Mouse (Mus musculus): ENCODE measurements around the gene Acacb.

Acacb gene

DNA sequence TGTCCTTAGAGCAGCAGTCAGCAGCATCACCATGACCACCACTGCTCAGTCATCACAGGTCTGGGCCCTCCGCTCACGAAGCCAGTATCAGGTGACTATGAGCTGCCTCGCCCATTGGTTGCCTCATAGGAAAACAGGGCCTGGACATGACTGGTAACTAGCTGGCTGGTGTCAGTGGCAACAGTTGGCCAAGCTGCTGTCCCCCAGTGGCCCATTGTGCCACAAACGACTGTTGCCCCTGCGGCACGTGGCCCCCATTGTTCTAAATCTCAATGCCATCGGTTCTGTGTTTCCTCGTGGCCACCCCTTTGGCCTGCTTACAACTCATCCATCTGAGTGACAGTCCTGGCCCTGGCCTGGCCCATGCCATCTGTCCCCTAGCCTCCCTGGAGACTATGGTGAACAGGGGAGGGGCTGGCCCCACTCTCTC lies 117.7 kb downstream of the Acacb start:
- no peak for TF ChIP-seq GATA4 (IDR thresholded peaks at IDR 0.05; ENCODE audit: insufficient replicate concordance, low read length)

DNA sequence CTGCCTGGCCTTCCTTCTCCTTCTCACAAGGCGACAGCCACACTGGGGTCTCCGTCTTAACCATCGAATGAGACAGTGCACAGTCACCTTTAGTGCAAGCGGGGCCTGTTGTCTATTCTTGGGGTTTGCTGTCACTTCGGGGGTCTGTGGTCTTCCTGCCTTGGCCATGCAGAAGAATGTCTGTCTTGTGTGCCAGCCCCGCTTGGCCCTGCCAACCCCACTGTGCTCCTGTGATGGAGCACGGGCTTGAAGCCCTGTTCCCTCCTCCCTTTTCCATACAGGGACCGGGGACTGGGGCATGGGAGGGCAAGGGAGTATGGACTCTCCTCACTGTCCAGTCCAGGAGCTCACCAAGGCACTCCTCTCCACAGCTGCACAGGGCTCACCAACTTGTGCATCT lies 118.5 kb downstream of the Acacb start:
- TF ChIP-seq GATA4 (IDR thresholded peaks at IDR 0.05; ENCODE audit: insufficient replicate concordance, low read length), result no peak

DNA sequence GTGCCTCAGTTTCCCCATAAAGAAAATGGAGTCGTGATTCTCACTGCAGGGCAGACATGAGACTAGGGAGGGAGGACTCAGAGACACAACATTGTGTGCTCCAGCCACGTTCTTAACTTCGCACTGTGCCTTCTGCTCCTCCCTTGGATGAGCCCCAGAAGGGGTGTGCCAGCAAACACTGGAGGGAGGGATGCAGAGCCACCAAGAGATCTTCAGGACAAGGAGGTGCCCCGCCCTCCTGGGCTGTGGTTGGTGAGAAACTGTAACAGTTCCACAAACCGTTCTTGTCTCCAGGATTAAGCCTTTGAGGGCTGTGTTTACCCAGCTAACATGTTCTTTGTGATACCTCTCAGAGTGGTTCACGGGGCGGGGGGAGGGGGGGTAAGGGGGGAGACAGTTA lies 122.3 kb downstream of the Acacb start:
- TF ChIP-seq GATA4 (IDR thresholded peaks at IDR 0.05; ENCODE audit: insufficient replicate concordance, low read length), result no peak

DNA sequence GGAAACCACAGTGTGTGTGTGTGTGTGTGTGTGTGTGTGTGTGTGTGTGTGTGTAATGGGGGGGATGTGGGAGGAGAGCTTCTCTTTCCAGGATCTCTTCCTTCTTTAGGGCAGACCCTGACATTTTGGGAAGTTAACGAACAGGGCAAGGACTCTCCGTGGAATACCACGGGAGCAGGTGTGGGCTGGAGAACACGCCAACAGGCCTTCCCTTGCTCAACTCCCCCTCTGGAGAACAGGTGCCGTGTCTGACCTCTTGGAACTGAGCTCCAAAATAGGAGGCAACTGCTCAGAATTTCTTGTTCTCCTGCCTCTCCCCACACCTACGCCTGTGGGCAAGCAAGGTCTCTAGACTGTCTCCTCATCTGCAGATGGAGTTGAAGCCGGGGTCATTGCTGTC lies 123.2 kb downstream of the Acacb start:
- TF ChIP-seq GATA4 (IDR thresholded peaks at IDR 0.05; ENCODE audit: insufficient replicate concordance, low read length), result no peak

DNA sequence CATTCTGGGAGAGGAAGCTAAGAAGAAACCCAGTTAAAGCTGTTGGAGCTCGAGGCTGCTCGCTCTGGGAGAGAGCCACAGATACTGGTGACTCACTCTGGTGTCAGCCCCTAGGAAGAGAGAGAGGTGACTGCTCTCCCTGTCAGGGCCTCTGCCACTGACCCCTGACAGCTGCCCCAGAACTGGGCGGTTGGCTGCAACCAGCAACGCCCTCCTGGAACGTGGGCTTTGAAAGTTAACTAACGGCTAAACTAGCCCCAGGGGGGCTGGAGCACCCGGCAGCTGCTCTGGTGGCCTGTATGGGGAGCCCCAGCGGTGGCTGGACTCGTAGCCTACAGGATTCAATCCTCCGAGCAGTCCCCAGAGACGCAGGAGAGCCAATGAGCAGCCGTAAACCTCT lies 123.6 kb downstream of the Acacb start:
- TF ChIP-seq GATA4 (IDR thresholded peaks at IDR 0.05; ENCODE audit: insufficient replicate concordance, low read length), result no peak

DNA sequence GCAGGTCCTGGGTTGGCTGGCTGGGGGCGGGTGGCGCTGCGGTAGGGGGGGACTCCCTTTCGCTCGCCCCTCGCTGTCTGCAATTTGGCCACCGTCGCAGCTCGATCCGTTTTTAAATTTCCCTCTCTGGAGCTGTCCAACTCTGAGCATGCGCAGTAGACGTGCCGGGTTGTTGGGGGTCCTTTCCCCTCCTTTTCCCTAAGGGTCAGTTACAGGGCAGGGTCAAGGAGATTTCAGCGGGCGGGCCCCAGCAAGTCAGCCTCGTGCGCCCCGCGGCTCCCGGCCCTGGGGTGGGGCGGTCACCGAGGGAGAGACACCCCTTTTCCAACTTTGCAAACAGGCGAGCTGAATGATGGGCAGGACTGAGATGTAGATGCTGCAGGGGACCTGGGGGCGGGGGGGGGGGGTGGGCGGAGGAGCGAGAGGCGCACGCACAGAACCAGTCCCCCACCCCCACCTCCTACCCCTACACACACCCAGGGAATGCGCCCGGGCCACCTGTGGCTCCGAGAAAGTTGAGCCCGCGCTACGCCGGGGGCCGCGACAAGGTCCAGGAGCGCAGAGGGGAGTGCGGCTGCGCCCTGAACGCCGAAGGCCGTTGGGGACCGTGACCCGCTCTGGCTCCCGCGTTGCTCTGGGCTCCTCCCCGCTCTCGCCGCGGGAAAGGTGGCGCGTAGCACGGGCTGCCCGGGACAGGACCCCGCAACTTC lies 127.5 kb downstream of the Acacb start, which contains the start of gene Foxn4:
Gene Foxn4, minus strand, starts transcription at position 115 of the 710 bp plus-strand sequence.
- no peak for TF ChIP-seq GATA4 (IDR thresholded peaks at IDR 0.05; ENCODE audit: insufficient replicate concordance, low read length)

DNA sequence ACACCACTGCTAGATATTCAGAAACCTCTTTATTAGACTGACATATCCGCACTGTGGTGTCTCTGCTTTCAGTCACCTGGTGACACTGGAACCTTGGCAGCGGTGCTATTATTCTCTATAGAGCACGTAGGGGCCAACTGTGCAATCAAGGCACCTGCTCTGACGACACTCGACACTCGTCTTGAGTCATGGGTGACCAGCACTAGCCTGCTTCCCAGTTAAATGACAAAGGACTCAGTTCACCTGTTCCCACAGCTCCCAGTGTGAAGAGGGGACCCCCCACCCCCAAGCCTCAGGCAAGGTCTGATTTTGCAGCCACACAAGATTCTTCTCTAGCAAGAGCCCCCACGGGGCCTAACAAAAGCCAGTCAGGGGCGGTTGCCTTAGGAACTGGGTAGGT lies 129.0 kb downstream of the Acacb start:
- no peak for TF ChIP-seq GATA4 (IDR thresholded peaks at IDR 0.05; ENCODE audit: insufficient replicate concordance, low read length)

DNA sequence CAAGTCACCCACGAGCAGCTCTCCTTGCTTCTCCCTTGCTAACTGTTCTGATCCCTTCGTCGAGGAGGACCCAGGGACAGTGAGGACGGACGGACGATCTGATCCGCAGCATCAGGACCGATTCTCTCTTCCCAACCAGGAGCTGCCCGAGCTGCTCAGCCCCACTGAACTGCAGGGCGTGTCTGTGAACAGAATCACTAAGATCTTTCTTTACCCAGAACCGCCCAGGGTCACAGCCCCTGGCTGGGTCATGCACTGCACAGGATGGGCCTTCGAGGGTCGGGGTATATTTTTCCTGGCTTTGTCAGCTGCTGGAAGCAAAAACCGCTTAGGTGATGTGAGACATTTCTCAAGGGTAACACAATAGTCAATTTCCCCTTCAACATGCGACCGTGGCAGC lies 129.7 kb downstream of the Acacb start:
- no peak for TF ChIP-seq GATA4 (IDR thresholded peaks at IDR 0.05; ENCODE audit: insufficient replicate concordance, low read length)

DNA sequence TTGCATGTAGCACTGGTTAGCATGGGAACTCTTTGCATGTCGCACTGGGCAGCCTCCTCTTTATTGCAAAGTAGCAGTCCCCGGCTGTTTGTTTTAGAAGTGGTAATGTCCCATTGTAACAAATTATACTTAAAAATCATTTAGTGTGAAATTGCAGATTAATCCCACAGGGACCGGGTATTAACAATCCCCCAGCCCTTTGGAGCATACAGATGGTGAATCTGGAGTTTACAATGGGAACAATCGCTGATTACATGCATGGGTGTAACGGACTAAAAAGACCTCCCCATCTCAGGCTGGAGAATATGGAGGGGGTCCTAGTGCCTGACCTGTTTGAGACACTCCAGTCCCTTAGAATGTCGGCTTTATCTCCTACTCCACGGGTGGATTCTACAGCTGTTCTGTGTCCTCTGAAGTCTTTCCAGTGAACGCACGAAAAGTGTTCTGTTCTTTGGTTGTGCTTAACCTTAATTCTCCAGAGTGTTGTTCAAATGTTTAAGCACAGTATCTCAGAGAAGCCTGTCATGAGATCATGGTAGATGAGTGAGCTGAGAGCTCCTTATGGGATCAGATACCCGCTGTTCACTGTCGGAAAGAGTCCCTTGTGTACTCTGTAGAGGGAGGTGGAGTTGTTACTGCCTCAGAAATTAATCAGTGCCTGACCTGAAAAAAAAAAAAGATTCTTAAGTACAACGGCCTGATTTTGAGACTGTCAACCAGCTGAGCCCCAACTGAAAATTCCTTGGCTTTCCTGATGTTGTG lies 133.2 kb downstream of the Acacb start:
- TF ChIP-seq GATA4 (IDR thresholded peaks at IDR 0.05; ENCODE audit: insufficient replicate concordance, low read length), result no peak

DNA sequence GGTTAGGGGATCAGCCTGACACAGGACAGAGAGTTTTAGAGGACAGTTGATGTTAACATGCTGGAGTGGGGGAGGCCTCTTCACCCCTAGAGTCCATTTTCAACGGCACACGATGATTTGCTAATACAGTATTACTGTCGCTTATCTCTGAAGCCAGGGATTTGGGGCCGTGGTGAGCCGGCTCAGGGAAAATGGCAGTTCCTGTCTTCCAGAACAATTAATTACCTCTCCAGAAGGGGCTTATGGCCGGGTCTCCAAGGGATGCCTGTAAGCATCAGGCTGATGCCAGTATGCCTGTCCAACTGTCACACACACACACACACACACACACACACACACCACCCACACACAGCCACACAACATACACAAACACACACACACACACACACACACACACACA lies 136.0 kb downstream of the Acacb start:
- no peak for TF ChIP-seq GATA4 (IDR thresholded peaks at IDR 0.05; ENCODE audit: insufficient replicate concordance, low read length)

DNA sequence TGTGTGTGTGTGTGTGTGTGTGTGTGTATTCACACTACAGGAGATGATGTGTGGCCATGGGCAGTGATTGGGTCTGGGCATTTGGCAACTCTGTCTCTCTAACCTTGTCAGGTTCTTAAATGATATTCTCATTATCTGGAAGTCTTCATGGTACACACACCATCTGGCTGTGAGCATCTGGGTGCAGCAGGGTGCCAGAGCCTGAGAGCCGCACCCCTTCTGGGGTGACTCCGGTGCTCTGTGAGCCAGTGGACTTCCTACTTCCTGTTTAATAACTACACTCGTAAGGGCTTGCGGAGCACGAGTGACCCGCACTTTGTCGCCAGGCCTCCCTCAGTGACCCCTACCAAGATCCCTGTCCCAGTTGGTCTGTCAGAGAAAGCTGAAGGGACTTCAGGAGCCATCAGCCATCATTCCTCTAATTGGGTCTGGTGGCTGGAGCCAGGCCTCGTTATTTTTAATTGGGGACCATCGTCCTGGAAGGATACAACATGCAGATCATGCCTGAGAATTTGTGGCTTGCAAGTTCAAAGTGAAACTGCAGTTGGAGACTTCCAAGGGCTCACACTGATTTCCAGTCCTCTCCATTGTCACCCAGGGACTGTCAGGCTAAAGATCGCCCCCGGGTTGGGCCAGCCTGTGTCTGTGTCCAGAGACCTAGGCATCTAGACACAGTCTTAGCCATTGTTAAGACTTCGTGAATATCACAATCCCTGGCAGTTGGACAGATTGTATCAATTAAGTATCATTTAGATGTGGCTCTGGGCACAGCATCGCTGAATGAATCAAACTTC lies 138.5 kb downstream of the Acacb start:
- no peak for TF ChIP-seq GATA4 (IDR thresholded peaks at IDR 0.05; ENCODE audit: insufficient replicate concordance, low read length)

DNA sequence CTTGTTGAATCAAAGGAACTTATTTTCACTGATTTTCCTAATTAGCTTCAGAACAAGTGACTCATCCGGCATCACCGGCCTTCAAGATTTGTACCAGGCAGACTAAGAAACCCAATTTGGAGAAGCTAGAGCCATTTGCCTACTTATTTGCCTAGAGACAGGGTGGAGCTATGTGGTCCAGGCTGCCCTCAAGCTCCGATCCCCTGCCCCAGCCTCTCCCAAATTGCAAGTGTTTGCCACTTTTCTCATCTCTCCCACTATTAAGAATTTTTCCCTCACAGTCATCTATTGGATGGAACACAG lies 139.0 kb downstream of the Acacb start:
- TF ChIP-seq GATA4 (IDR thresholded peaks at IDR 0.05; ENCODE audit: insufficient replicate concordance, low read length), result no peak

DNA sequence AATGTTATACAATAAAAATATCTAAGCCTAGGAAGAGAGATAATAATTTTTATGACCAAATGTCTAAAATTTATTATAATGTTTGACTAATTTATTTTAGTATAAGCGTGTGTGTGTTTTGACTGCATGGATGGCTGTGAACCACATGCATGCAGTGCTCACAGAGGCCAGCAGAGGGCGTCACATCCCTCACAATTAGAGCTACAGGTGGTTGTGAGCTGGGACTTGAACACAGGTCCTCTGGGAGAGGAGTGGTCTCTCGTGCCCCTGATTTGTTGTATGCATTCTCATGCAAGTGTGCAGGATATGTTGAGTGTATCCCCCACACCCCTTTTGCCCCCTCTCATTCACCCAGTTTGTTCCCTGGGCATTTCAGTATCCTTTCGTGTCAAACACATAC lies 139.8 kb downstream of the Acacb start:
- TF ChIP-seq GATA4 (IDR thresholded peaks at IDR 0.05; ENCODE audit: insufficient replicate concordance, low read length), result no peak

DNA sequence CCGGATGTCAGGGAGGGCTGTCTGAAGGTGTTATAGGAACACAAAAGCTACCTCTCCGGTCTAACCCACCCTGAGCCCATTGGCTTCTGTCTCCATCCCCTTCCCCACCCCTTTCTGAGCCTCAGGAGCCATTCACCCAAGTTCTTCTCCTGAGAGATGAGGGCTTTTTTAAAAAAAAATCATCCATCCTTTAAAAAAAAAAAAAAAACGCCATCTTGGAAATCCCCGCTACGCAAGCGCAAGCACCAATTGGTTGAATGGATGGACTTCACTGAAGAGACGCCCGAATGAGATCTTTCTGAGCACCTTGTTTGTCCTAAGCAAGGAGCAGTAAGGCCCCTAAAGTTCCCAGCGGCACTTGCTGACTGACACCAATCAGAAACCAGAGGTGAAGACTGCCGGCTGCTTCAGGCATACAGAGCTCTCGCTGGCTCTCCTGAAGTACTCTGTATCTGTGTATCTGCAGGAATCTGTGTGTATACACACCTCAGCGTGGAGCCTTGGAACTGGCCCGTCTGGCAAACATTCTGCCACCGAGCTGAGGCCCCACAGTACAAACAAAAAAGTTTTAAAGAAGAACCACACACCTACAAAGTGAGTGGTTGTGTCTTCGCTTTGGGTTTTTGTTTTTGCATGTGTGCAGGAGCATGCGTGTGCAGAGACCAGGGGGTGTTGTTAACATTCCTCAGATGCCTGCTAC lies 140.7 kb downstream of the Acacb start:
- no peak for TF ChIP-seq GATA4 (IDR thresholded peaks at IDR 0.05; ENCODE audit: insufficient replicate concordance, low read length)

DNA sequence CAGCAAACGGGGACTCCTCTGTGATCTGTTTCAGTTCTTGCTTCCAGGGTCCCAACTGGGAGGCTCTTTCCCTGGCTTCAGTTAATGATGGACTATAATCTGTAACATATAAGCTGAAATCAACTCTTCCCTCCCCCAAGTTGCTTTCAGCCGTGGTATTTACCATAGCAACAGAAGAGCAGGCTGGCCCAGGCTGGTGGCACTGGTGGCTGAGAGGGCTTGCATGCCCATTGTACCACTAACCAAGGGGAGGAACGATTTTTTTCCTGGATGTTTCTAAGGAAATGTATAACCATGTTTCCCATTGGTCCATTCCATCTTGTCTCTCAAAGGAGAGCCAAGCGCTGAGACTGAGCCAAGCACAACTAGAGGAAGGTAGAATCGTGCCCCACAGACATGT lies 142.1 kb downstream of the Acacb start:
- TF ChIP-seq GATA4 (IDR thresholded peaks at IDR 0.05; ENCODE audit: insufficient replicate concordance, low read length), result no peak

Measured in liver, adult (tissue).